Mouse (Mus musculus) liver, embryonic 12.5 days (tissue): Measurements from ENCODE around the gene Cnih4. TPM values are rescaled to one million over a fixed set of nuclear protein-coding genes. Genes with fewer than 3 reads are reported as not detected.

Experiments
- ATAC-seq: fragments of 200-750 bp; cut with Nextera tagmentation; 2 replicates; pipeline ENCODE4 v1.8.0; 2017; ENCODE audit warnings: moderate number of reproducible peaks, mild to moderate bottlenecking, moderate library complexity
- H3K27ac ChIP-seq: fragments of 300-500 bp; sonication (generic); 2 replicates; pipeline ENCODE4 v1.5.1; 2016; ENCODE audit warnings: mild to moderate bottlenecking
- H3K27me3 ChIP-seq: fragments of 300-500 bp; sonication (generic); replicated peaks from 2 replicates; pipeline ENCODE4 v1.6.1; 2016; ENCODE audit warnings: mild to moderate bottlenecking, moderate library complexity
- H3K36me3 ChIP-seq: fragments of 300-500 bp; sonication (generic); 2 replicates; pipeline ENCODE4 v1.6.1; 2016; ENCODE audit warnings: mild to moderate bottlenecking, moderate library complexity
- H3K4me1 ChIP-seq: fragments of 300-500 bp; sonication (generic); 2 replicates; pipeline ENCODE4 v1.6.1; 2016
- H3K4me2 ChIP-seq: fragments of 300-500 bp; sonication (generic); 2 replicates; pipeline ENCODE4 v1.6.1; 2016; ENCODE audit warnings: mild to moderate bottlenecking, moderate library complexity
- H3K4me3 ChIP-seq: fragments of 300-500 bp; sonication (generic); 2 replicates; pipeline ENCODE4 v1.5.1; 2016; ENCODE audit warnings: mild to moderate bottlenecking, moderate library complexity
- H3K9ac ChIP-seq: fragments of 300-500 bp; sonication (generic); 2 replicates; pipeline ENCODE4 v1.6.1; 2016; ENCODE audit warnings: mild to moderate bottlenecking, moderate library complexity
- H3K9me3 ChIP-seq: fragments of 300-500 bp; sonication (generic); replicated peaks from 2 replicates; pipeline ENCODE4 v1.6.1; 2016; ENCODE audit warnings: mild to moderate bottlenecking, moderate library complexity
- WGBS: fragments of 180-500 bp; shearing (Covaris S2); methylation state at CpG from one replicate; pipeline ENCODE4 v1.1.7; 2016; ENCODE audit not compliant: insufficient replicate concordance; 5-methylcytosine and 5-hydroxymethylcytosine counted together
- polyA plus RNA-seq: library from polyadenylated mRNA; unstranded; fragments of >200 nt; fragmentation: Nextera tagmentation; extraction: Ambion mirVana; gene quantifications from 2 replicates; pipeline ENCODE4 v1.2.1, GENCODE M21; 2016

Cnih4 gene
- polyA plus RNA-seq: 56.4 and 62.1 TPM in 2 replicates

- WGBS: under 1% methylated on average over 52 of the region's 52 CpGs
- peaks cover 52% of the 10 kb centered on the region for H3K4me1 ChIP-seq
Observed at GRCm38 (mm10) chr1:181143950-181144836, at the start of gene Cnih4, which contains the start of gene Nvl. Gene Cnih4 (plus strand): TSS chr1:181144693. Gene Nvl (minus strand): TSS chr1:181144204.

GRCm38 (mm10) chr1:181117112-181117511, 27.4 kb upstream of the Cnih4 start:
- H3K9me3 ChIP-seq: no peaks in the 10 kb centered on the region
- H3K4me3 ChIP-seq: no peak overlapping the region
- peaks cover 90% of the 10 kb centered on the region for H3K36me3 ChIP-seq
- no peak overlapping the region for H3K9ac ChIP-seq
- H3K4me2 ChIP-seq: no peak overlapping the region
- WGBS: 91% methylated on average over 4 of the region's 4 CpGs
- H3K27ac ChIP-seq: no peak overlapping the region
- no peaks in the 10 kb centered on the region for H3K27me3 ChIP-seq
- no peaks in the 10 kb centered on the region for H3K4me1 ChIP-seq
- no peak for ATAC-seq

More at GRCm38 (mm10) chr1:181143950-181144836, at the start of gene Cnih4, which contains the start of gene Nvl:
- Histone ChIP-seq H3K36me3 (peaks cover 36% of the 10 kb centered on the region), H3K9me3 (no peaks in the 10 kb centered on the region), H3K27ac (peak within 1 kb of the TSS; percentile 97), H3K4me2 (peak within 1 kb of the TSS; percentile 76), H3K4me3 (peak within 1 kb of the TSS; percentile 80), H3K27me3 (no peaks in the 10 kb centered on the region), H3K9ac (peak within 1 kb of the TSS; percentile 80)
- ATAC-seq: peak; percentile 97

GRCm38 (mm10) chr1:181124145-181124544, 20.3 kb upstream of the Cnih4 start:
- H3K4me3 ChIP-seq: no peak overlapping the region
- WGBS: 83% methylated on average over 2 of the region's 2 CpGs
- H3K36me3 ChIP-seq: peaks cover 95% of the 10 kb centered on the region
- H3K27me3 ChIP-seq: no peaks in the 10 kb centered on the region
- no peak overlapping the region for H3K9ac ChIP-seq
- no peak for ATAC-seq
- H3K27ac ChIP-seq: no peak overlapping the region
- H3K9me3 ChIP-seq: no peaks in the 10 kb centered on the region
- no peak overlapping the region for H3K4me2 ChIP-seq
- no peaks in the 10 kb centered on the region for H3K4me1 ChIP-seq

- Histone ChIP-seq H3K9ac (no peak overlapping the region), H3K36me3 (peaks cover 97% of the 10 kb centered on the region)
Observed at GRCm38 (mm10) chr1:181125916-181126315, 18.6 kb upstream of the Cnih4 start.

GRCm38 (mm10) chr1:181126766-181127165, 17.7 kb upstream of the Cnih4 start:
- H3K27ac ChIP-seq: no peak overlapping the region

More at GRCm38 (mm10) chr1:181125916-181126315, 18.6 kb upstream of the Cnih4 start:
- H3K27me3 ChIP-seq: no peaks in the 10 kb centered on the region
- no peak for ATAC-seq
- no peak overlapping the region for H3K4me2 ChIP-seq
- H3K27ac ChIP-seq: no peak overlapping the region
- H3K9me3 ChIP-seq: no peaks in the 10 kb centered on the region
- H3K4me1 ChIP-seq: no peaks in the 10 kb centered on the region
- 92% methylated on average over 3 of the region's 3 CpGs for WGBS
- H3K4me3 ChIP-seq: no peak overlapping the region

GRCm38 (mm10) chr1:181131915-181132314, 12.6 kb upstream of the Cnih4 start:
- H3K4me2 ChIP-seq: no peak overlapping the region
- H3K9me3 ChIP-seq: no peaks in the 10 kb centered on the region
- H3K27me3 ChIP-seq: no peaks in the 10 kb centered on the region
- no peak overlapping the region for H3K4me3 ChIP-seq
- ATAC-seq: no peak
- peaks cover 92% of the 10 kb centered on the region for H3K36me3 ChIP-seq
- H3K9ac ChIP-seq: no peak overlapping the region
- 84% methylated on average over 6 of the region's 6 CpGs for WGBS
- no peaks in the 10 kb centered on the region for H3K4me1 ChIP-seq
- no peak overlapping the region for H3K27ac ChIP-seq

More at GRCm38 (mm10) chr1:181126766-181127165, 17.7 kb upstream of the Cnih4 start:
- no peaks in the 10 kb centered on the region for H3K4me1 ChIP-seq
- peaks cover 96% of the 10 kb centered on the region for H3K36me3 ChIP-seq
- no peak overlapping the region for H3K4me3 ChIP-seq
- no peak overlapping the region for H3K4me2 ChIP-seq
- H3K9ac ChIP-seq: no peak overlapping the region
- no peaks in the 10 kb centered on the region for H3K27me3 ChIP-seq
- no peak for ATAC-seq
- 87% methylated on average over 9 of the region's 9 CpGs for WGBS
- H3K9me3 ChIP-seq: no peaks in the 10 kb centered on the region

GRCm38 (mm10) chr1:181138730-181139129, 5.8 kb upstream of the Cnih4 start:
- H3K27ac ChIP-seq: no peak overlapping the region
- H3K4me3 ChIP-seq: no peak overlapping the region
- H3K9ac ChIP-seq: no peak overlapping the region
- peaks cover 83% of the 10 kb centered on the region for H3K36me3 ChIP-seq
- 77% methylated on average over 7 of the region's 7 CpGs for WGBS
- no peak overlapping the region for H3K4me2 ChIP-seq
- no peaks in the 10 kb centered on the region for H3K9me3 ChIP-seq
- no peak for ATAC-seq
- H3K4me1 ChIP-seq: peaks cover 13% of the 10 kb centered on the region
- H3K27me3 ChIP-seq: no peaks in the 10 kb centered on the region

- H3K9me3 ChIP-seq: no peaks in the 10 kb centered on the region
- peaks cover 40% of the 10 kb centered on the region for H3K36me3 ChIP-seq
- peaks cover 46% of the 10 kb centered on the region for H3K4me1 ChIP-seq
- peak overlapping the region; percentile 76 for H3K4me2 ChIP-seq
- peak overlapping the region; percentile 80 for H3K4me3 ChIP-seq
- H3K27ac ChIP-seq: peak overlapping the region; percentile 97
- ATAC-seq: peak; percentile 28
- WGBS: 0% methylated on average over 12 of the region's 12 CpGs
- H3K9ac ChIP-seq: peak overlapping the region; percentile 80
- H3K27me3 ChIP-seq: no peaks in the 10 kb centered on the region
Observed at GRCm38 (mm10) chr1:181143609-181143949, 914 bp upstream of the Cnih4 start.

GRCm38 (mm10) chr1:181144966-181145365, 473 bp downstream of the Cnih4 start:
- H3K4me3 ChIP-seq: peak overlapping the region; percentile 80
- peak overlapping the region; percentile 97 for H3K27ac ChIP-seq
- WGBS: 9% methylated on average over 12 of the region's 12 CpGs
- peak overlapping the region; percentile 80 for H3K9ac ChIP-seq
- H3K4me2 ChIP-seq: peak overlapping the region; percentile 76
- no peaks in the 10 kb centered on the region for H3K27me3 ChIP-seq
- H3K4me1 ChIP-seq: peaks cover 60% of the 10 kb centered on the region
- no peaks in the 10 kb centered on the region for H3K9me3 ChIP-seq
- no peak for ATAC-seq
- H3K36me3 ChIP-seq: peaks cover 28% of the 10 kb centered on the region

GRCm38 (mm10) chr1:181146187-181146586, 1.7 kb downstream of the Cnih4 start:
- Histone ChIP-seq H3K4me2 (peak overlapping the region; percentile 76), H3K4me1 (peaks cover 67% of the 10 kb centered on the region), H3K27me3 (no peaks in the 10 kb centered on the region), H3K9me3 (no peaks in the 10 kb centered on the region), H3K36me3 (peaks cover 16% of the 10 kb centered on the region), H3K9ac (peak overlapping the region; percentile 80), H3K27ac (no peak overlapping the region; the same call in 1 of the 2 replicates), H3K4me3 (peak overlapping the region; percentile 80)
- 74% methylated on average over 2 of the region's 2 CpGs for WGBS
- ATAC-seq: no peak

GRCm38 (mm10) chr1:181148540-181148939, 4.0 kb downstream of the Cnih4 start:
- no peaks in the 10 kb centered on the region for H3K27me3 ChIP-seq
- peaks cover 69% of the 10 kb centered on the region for H3K4me1 ChIP-seq
- peak overlapping the region; percentile 54 for H3K4me2 ChIP-seq
- no peaks in the 10 kb centered on the region for H3K9me3 ChIP-seq
- H3K36me3 ChIP-seq: 0 out of 2 replicates have a peak, but pooled peaks cover 3% of the 10 kb centered on the region
- peak; percentile 39; the same call in 1 of the 2 replicates for ATAC-seq
- 25% methylated on average over 5 of the region's 5 CpGs for WGBS
- peak overlapping the region; percentile 75 for H3K27ac ChIP-seq
- H3K9ac ChIP-seq: no peak overlapping the region; the same call in 1 of the 2 replicates
- H3K4me3 ChIP-seq: peak overlapping the region; percentile 3

GRCm38 (mm10) chr1:181149373-181150017, 5.0 kb downstream of the Cnih4 start:
- Histone ChIP-seq H3K9me3 (no peaks in the 10 kb centered on the region), H3K4me3 (no peak overlapping the region), H3K27me3 (no peaks in the 10 kb centered on the region), H3K36me3 (peaks cover 10% of the 10 kb centered on the region; the same call in 1 of the 2 replicates), H3K4me1 (peaks cover 69% of the 10 kb centered on the region), H3K4me2 (peak overlapping the region; percentile 54), H3K9ac (no peak overlapping the region), H3K27ac (peak overlapping the region; percentile 75)
- ATAC-seq: no peak
- WGBS: 61% methylated on average over 3 of the region's 3 CpGs
